Mouse (Mus musculus) midbrain, embryonic 11.5 days (tissue): ENCODE measurements at regions not wholly inside any gene's neighbourhood (a gene's known extent, or its start where the extent isn't known, plus 50 kb on each side); places are given as distances from the start of the nearest gene placed in this dataset.

ENCODE experiments used
- ATAC-seq: fragments of 200-750 bp; cut with Nextera tagmentation; 2 replicates; pipeline ENCODE4 v1.8.0; 2017; ENCODE audit warnings: moderate TSS enrichment, moderate library complexity; ENCODE audit not compliant: low FRiP score
- DNase-seq: peaks from one replicate; pipeline ENCODE4 v3.0.0; 2015; ENCODE audit warnings: low spot score; ENCODE audit errors: missing footprints
- H3K27ac ChIP-seq: fragments of 300-500 bp; sonication (generic); 2 replicates; pipeline ENCODE4 v1.5.1; 2014; ENCODE audit warnings: low read depth, low read length
- H3K27me3 ChIP-seq: fragments of 300-500 bp; sonication (generic); 2 replicates; pipeline ENCODE4 v1.6.1; 2014; ENCODE audit warnings: mild to moderate bottlenecking, low read length, moderate library complexity, mixed read lengths; ENCODE audit not compliant: control insufficient read depth, insufficient read depth
- H3K36me3 ChIP-seq: fragments of 300-500 bp; sonication (generic); 2 replicates; pipeline ENCODE4 v1.6.1; 2014; ENCODE audit warnings: mild to moderate bottlenecking, low read length, moderate library complexity, mixed read lengths; ENCODE audit not compliant: control insufficient read depth, insufficient read depth
- H3K4me1 ChIP-seq: fragments of 300-500 bp; sonication (generic); 2 replicates; pipeline ENCODE4 v1.6.1; 2014; ENCODE audit warnings: low read length; ENCODE audit not compliant: control insufficient read depth, insufficient read depth
- H3K4me2 ChIP-seq: fragments of 300-500 bp; sonication (generic); 2 replicates; pipeline ENCODE4 v1.6.1; 2014; ENCODE audit warnings: mild to moderate bottlenecking, moderate library complexity
- H3K4me3 ChIP-seq: fragments of 300-500 bp; sonication (generic); 2 replicates; pipeline ENCODE4 v1.5.1; 2014; ENCODE audit warnings: low read depth, low read length
- H3K9ac ChIP-seq: fragments of 300-500 bp; sonication (generic); 2 replicates; pipeline ENCODE4 v1.6.1; 2014; ENCODE audit warnings: low read length
- H3K9me3 ChIP-seq: fragments of 300-500 bp; sonication (generic); 2 replicates; pipeline ENCODE4 v1.6.1; 2016; ENCODE audit warnings: low read length; ENCODE audit not compliant: control insufficient read depth
- WGBS: fragments of 180-500 bp; shearing (Covaris S2); extraction: QIAGEN DNeasy Blood & Tissue Kit; methylation state at CpG from one replicate; pipeline ENCODE4 v1.1.7; 2014; 5-methylcytosine and 5-hydroxymethylcytosine counted together

DNA sequence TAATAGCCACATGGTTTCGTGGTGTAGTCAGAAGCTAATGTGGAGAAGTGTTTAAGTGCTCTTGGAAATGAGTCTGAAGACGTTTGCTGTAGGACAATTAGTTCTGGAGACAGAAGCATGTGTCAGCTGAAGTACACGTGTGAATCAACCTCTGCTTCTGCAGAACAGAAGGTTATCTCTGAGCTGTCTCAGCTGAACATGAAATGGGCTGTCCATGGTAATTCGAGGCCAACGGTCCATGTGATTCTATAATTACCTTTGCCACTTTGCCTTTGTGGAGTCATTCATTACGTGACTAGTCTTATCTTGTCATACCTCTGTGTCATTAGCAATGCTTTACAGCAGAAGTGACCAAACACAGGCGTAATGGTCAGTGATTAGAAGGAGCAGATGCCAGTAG lies 295.6 kb upstream of the Veph1 start:
- H3K9ac ChIP-seq: no peak overlapping the region
- ATAC-seq (no peak), DNase-seq (no peak)
- WGBS: 72% methylated on average over 7 of the region's 7 CpGs
- H3K36me3 ChIP-seq: no peaks in the 10 kb centered on the region
- H3K9me3 ChIP-seq: no peaks in the 10 kb centered on the region
- H3K4me1 ChIP-seq: no peaks in the 10 kb centered on the region
- H3K27me3 ChIP-seq: no peaks in the 10 kb centered on the region
- H3K4me3 ChIP-seq: no peak overlapping the region
- no peak overlapping the region for H3K27ac ChIP-seq
- no peak overlapping the region for H3K4me2 ChIP-seq

GRCm38 (mm10) chr3:66590775-66591174 lies 294.1 kb upstream of the Veph1 start:
- Histone ChIP-seq H3K4me1 (no peaks in the 10 kb centered on the region), H3K36me3 (no peaks in the 10 kb centered on the region), H3K9me3 (no peaks in the 10 kb centered on the region), H3K27ac (no peak overlapping the region), H3K27me3 (no peaks in the 10 kb centered on the region), H3K9ac (no peak overlapping the region), H3K4me3 (no peak overlapping the region), H3K4me2 (no peak overlapping the region)
- no peak for DNase-seq
- WGBS: 62% methylated on average over 7 of the region's 7 CpGs
- ATAC-seq: no peak

GRCm38 (mm10) chr3:66589483-66589882 lies 292.8 kb upstream of the Veph1 start:
- no peak for DNase-seq
- H3K27ac ChIP-seq: no peak overlapping the region
- H3K36me3 ChIP-seq: no peaks in the 10 kb centered on the region
- no peaks in the 10 kb centered on the region for H3K4me1 ChIP-seq
- no peak overlapping the region for H3K4me2 ChIP-seq
- H3K27me3 ChIP-seq: no peaks in the 10 kb centered on the region
- 91% methylated on average over 4 of the region's 4 CpGs for WGBS
- no peak overlapping the region for H3K4me3 ChIP-seq
- no peak overlapping the region for H3K9ac ChIP-seq
- H3K9me3 ChIP-seq: no peaks in the 10 kb centered on the region
- no peak for ATAC-seq

- Histone ChIP-seq H3K4me1 (no peaks in the 10 kb centered on the region), H3K36me3 (no peaks in the 10 kb centered on the region), H3K9me3 (no peaks in the 10 kb centered on the region), H3K4me3 (no peak overlapping the region), H3K27me3 (no peaks in the 10 kb centered on the region), H3K9ac (no peak overlapping the region), H3K27ac (no peak overlapping the region), H3K4me2 (no peak overlapping the region)
- DNase-seq: no peak
- ATAC-seq: no peak
- 90% methylated on average over 9 of the region's 9 CpGs for WGBS
These were observed 288.2 kb upstream of the Veph1 start for GRCm38 (mm10) chr3:66584831-66585230.

DNA sequence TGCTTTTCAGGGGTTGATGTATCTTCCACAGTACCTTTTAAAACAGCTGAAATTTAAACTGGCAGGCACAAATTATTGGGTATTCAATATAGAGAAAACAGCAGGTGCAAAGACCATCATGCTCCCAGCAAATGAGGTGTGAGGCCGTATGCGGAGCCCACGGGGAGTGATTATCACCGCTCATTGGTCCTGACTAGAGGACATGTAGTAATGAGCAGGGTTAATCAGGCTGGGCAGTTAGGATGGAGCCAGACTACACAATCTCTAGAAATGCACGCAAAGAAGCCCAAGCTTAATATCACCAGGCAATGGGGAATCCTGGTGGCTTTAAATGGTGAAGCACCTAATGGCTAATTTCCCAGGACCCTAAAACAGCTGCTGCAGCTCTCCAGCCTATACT lies 287.5 kb upstream of the Veph1 start:
- no peak overlapping the region for H3K4me3 ChIP-seq
- H3K36me3 ChIP-seq: no peaks in the 10 kb centered on the region
- ATAC-seq (no peak), DNase-seq (no peak)
- H3K4me1 ChIP-seq: no peaks in the 10 kb centered on the region
- 88% methylated on average over 5 of the region's 5 CpGs for WGBS
- H3K9ac ChIP-seq: no peak overlapping the region
- H3K4me2 ChIP-seq: no peak overlapping the region
- no peaks in the 10 kb centered on the region for H3K9me3 ChIP-seq
- H3K27me3 ChIP-seq: no peaks in the 10 kb centered on the region
- no peak overlapping the region for H3K27ac ChIP-seq

DNA sequence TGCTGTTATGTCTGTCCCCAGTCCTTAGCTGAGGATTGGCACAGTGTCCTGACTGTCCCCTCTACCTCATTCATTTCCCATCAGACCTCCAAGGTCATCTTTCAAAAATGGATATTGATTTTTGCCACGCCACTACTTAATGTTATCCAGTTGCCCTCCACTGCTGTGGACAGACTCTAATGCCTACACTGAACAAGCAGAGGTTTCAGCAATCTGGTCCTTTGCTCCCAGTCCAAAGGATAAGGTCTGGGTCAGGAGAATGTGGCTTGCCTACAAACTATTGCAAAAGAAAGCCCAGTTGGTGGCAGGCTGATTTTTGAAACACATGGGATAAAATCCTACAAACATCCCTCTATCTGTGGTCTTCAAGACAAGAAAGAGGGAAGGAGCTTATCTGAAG lies 280.0 kb upstream of the Veph1 start:
- Histone ChIP-seq H3K27ac (no peak overlapping the region), H3K27me3 (no peaks in the 10 kb centered on the region), H3K9me3 (no peaks in the 10 kb centered on the region), H3K9ac (no peak overlapping the region), H3K4me2 (no peak overlapping the region), H3K4me3 (no peak overlapping the region), H3K4me1 (no peaks in the 10 kb centered on the region), H3K36me3 (no peaks in the 10 kb centered on the region)
- ATAC-seq (no peak), DNase-seq (peak; percentile 6)
- 81% methylated on average over 1 of the region's 1 CpGs for WGBS

DNA sequence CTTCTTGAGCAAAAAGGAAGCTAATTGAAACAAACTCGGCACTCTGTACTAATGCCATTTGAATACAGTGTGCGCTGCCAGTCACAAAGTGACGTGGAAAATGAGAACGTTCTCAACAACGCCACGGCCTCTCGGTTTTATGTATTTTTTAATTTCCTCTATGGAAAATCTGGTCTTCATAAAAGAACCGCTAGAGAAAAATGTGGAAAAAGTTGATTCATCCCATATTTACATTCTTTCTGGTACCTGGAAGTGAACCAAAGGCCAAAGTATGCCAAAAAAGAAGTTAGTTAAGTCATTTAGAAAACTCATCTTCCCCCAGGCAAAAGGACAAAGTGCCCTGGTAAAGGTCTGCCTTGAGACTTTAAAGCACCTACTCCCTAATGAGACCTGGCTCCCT lies 277.7 kb upstream of the Veph1 start:
- 88% methylated on average over 8 of the region's 8 CpGs for WGBS
- no peak overlapping the region for H3K4me2 ChIP-seq
- ATAC-seq: no peak
- H3K4me3 ChIP-seq: no peak overlapping the region
- H3K9me3 ChIP-seq: no peaks in the 10 kb centered on the region
- no peak overlapping the region for H3K27ac ChIP-seq
- DNase-seq: no peak
- H3K36me3 ChIP-seq: no peaks in the 10 kb centered on the region
- H3K27me3 ChIP-seq: no peaks in the 10 kb centered on the region
- H3K9ac ChIP-seq: no peak overlapping the region
- H3K4me1 ChIP-seq: no peaks in the 10 kb centered on the region

- 88% methylated on average over 12 of the region's 12 CpGs for WGBS
- ATAC-seq: no peak
- H3K27me3 ChIP-seq: no peaks in the 10 kb centered on the region
These were observed 276.4 kb upstream of the Veph1 start for GRCm38 (mm10) chr3:66572887-66573519.

GRCm38 (mm10) chr3:66570342-66570741 lies 273.7 kb upstream of the Veph1 start:
- no peak overlapping the region for H3K27ac ChIP-seq
- H3K4me3 ChIP-seq: no peak overlapping the region
- no peaks in the 10 kb centered on the region; the same call in 1 of the 2 replicates for H3K9me3 ChIP-seq
- ATAC-seq: no peak
- H3K36me3 ChIP-seq: no peaks in the 10 kb centered on the region
- no peaks in the 10 kb centered on the region for H3K27me3 ChIP-seq
- H3K4me1 ChIP-seq: no peaks in the 10 kb centered on the region
- H3K9ac ChIP-seq: no peak overlapping the region
- no peak for DNase-seq
- WGBS: 75% methylated on average over 5 of the region's 5 CpGs
- H3K4me2 ChIP-seq: no peak overlapping the region

More at GRCm38 (mm10) chr3:66572887-66573519, 276.4 kb upstream of the Veph1 start:
- no peak overlapping the region for H3K27ac ChIP-seq
- no peak overlapping the region for H3K9ac ChIP-seq
- peak; percentile 69 for DNase-seq
- no peak overlapping the region for H3K4me3 ChIP-seq
- H3K36me3 ChIP-seq: no peaks in the 10 kb centered on the region
- H3K4me2 ChIP-seq: no peak overlapping the region
- no peaks in the 10 kb centered on the region; the same call in 1 of the 2 replicates for H3K9me3 ChIP-seq
- H3K4me1 ChIP-seq: no peaks in the 10 kb centered on the region
